Mouse (Mus musculus): ENCODE measurements around the gene Atp6v1b1. TPM values are rescaled to one million over a fixed set of nuclear protein-coding genes. Genes with fewer than 3 reads are reported as not detected.

The Atp6v1b1 gene
- polyA plus RNA-seq, 1 experiment from 2014 or later = not detected

GRCm38 (mm10) chr6:83762880-83763431, 20.2 kb downstream of the Atp6v1b1 start:
- H3K9ac ChIP-seq (ENCODE audit: low read depth, low read length) = peak overlapping the region; percentile 35
- ATAC-seq = no peak

GRCm38 (mm10) chr6:83766982-83767381, 24.2 kb downstream of the Atp6v1b1 start:
- Histone ChIP-seq H3K27ac (ENCODE audit: low read depth, low read length) (no peak overlapping the region), H3K4me2 (ENCODE audit: low read length) (no peak overlapping the region), H3K9me3 (ENCODE audit: control insufficient read depth, low read length) (no peaks in the 10 kb centered on the region), H3K4me3 (ENCODE audit: low read length) (no peak overlapping the region), H3K36me3 (ENCODE audit: control insufficient read depth, insufficient read depth, low read length) (peaks cover 8% of the 10 kb centered on the region), H3K9ac (ENCODE audit: low read depth, low read length) (no peak overlapping the region), H3K4me1 (ENCODE audit: control insufficient read depth, insufficient read depth, low read depth, low read length) (peaks cover 5% of the 10 kb centered on the region), H3K27me3 (replicated peaks; ENCODE audit: control insufficient read depth, insufficient read depth, low read length) (peaks cover 25% of the 10 kb centered on the region)
- no peak for ATAC-seq
- 96% methylated on average over 3 of the region's 3 CpGs for WGBS

More at GRCm38 (mm10) chr6:83762880-83763431, 20.2 kb downstream of the Atp6v1b1 start:
- peaks cover 56% of the 10 kb centered on the region for H3K27me3 ChIP-seq (replicated peaks; ENCODE audit: control insufficient read depth, insufficient read depth, low read length)
- H3K4me1 ChIP-seq (ENCODE audit: control insufficient read depth, insufficient read depth, low read depth, low read length) = peaks cover 5% of the 10 kb centered on the region
- peak overlapping the region; percentile 54 for H3K4me2 ChIP-seq (ENCODE audit: low read length)
- peak overlapping the region; percentile 24 for H3K4me3 ChIP-seq (ENCODE audit: low read length)
- no peak overlapping the region for H3K27ac ChIP-seq (ENCODE audit: low read depth, low read length)
- H3K36me3 ChIP-seq (ENCODE audit: control insufficient read depth, insufficient read depth, low read length) = no peaks in the 10 kb centered on the region
- H3K9me3 ChIP-seq (ENCODE audit: control insufficient read depth, low read length) = no peaks in the 10 kb centered on the region
- 2% methylated on average over 35 of the region's 35 CpGs for WGBS

- Histone ChIP-seq H3K4me1 (ENCODE audit: control insufficient read depth, insufficient read depth, low read depth, low read length) (peaks cover under 1% of the 10 kb centered on the region; the same call in 1 of the 2 replicates), H3K4me2 (ENCODE audit: low read length) (no peak overlapping the region), H3K27ac (ENCODE audit: low read depth, low read length) (no peak overlapping the region), H3K36me3 (ENCODE audit: control insufficient read depth, insufficient read depth, low read length) (peaks cover 8% of the 10 kb centered on the region), H3K9me3 (ENCODE audit: control insufficient read depth, low read length) (no peaks in the 10 kb centered on the region), H3K27me3 (replicated peaks; ENCODE audit: control insufficient read depth, insufficient read depth, low read length) (peaks cover 11% of the 10 kb centered on the region), H3K9ac (ENCODE audit: low read depth, low read length) (no peak overlapping the region), H3K4me3 (ENCODE audit: low read length) (no peak overlapping the region)
- 85% methylated on average over 5 of the region's 5 CpGs for WGBS
- ATAC-seq = no peak
Observed at GRCm38 (mm10) chr6:83768485-83768884, 25.7 kb downstream of the Atp6v1b1 start.

GRCm38 (mm10) chr6:83774126-83774525, 31.3 kb downstream of the Atp6v1b1 start:
- no peaks in the 10 kb centered on the region for H3K27me3 ChIP-seq (replicated peaks; ENCODE audit: control insufficient read depth, insufficient read depth, low read length)
- H3K9me3 ChIP-seq (ENCODE audit: control insufficient read depth, low read length) = no peaks in the 10 kb centered on the region
- ATAC-seq = no peak
- no peak overlapping the region; the same call in 1 of the 2 replicates for H3K9ac ChIP-seq (ENCODE audit: low read depth, low read length)
- H3K4me2 ChIP-seq (ENCODE audit: low read length) = peak overlapping the region; percentile 94
- H3K27ac ChIP-seq (ENCODE audit: low read depth, low read length) = no peak overlapping the region
- H3K4me1 ChIP-seq (ENCODE audit: control insufficient read depth, insufficient read depth, low read depth, low read length) = peaks cover 21% of the 10 kb centered on the region
- H3K36me3 ChIP-seq (ENCODE audit: control insufficient read depth, insufficient read depth, low read length) = peaks cover 8% of the 10 kb centered on the region
- H3K4me3 ChIP-seq (ENCODE audit: low read length) = peak overlapping the region; percentile 99
- WGBS = 65% methylated on average over 9 of the region's 9 CpGs

- H3K9ac ChIP-seq (ENCODE audit: low read depth, low read length) = peak overlapping the region; percentile 97
- peak overlapping the region; percentile 94 for H3K4me2 ChIP-seq (ENCODE audit: low read length)
- ATAC-seq = peak; percentile 55; the same call in 1 of the 2 replicates
- 3% methylated on average over 13 of the region's 14 CpGs for WGBS
- H3K36me3 ChIP-seq (ENCODE audit: control insufficient read depth, insufficient read depth, low read length) = peaks cover 4% of the 10 kb centered on the region; the same call in 1 of the 2 replicates
- H3K4me3 ChIP-seq (ENCODE audit: low read length) = peak overlapping the region; percentile 99
- H3K27ac ChIP-seq (ENCODE audit: low read depth, low read length) = peak overlapping the region; percentile 90
- peaks cover 21% of the 10 kb centered on the region for H3K4me1 ChIP-seq (ENCODE audit: control insufficient read depth, insufficient read depth, low read depth, low read length)
- no peaks in the 10 kb centered on the region for H3K27me3 ChIP-seq (replicated peaks; ENCODE audit: control insufficient read depth, insufficient read depth, low read length)
- no peaks in the 10 kb centered on the region for H3K9me3 ChIP-seq (ENCODE audit: control insufficient read depth, low read length)
Observed at GRCm38 (mm10) chr6:83774781-83775563, 32.2 kb downstream of the Atp6v1b1 start.

GRCm38 (mm10) chr6:83775638-83776293, 33.0 kb downstream of the Atp6v1b1 start, which contains the start of gene Tex261:
Gene Tex261 (minus strand): TSS chr6:83775813.
- Histone ChIP-seq H3K27ac (ENCODE audit: low read depth, low read length) (peak within 1 kb of the TSS; percentile 90), H3K4me3 (ENCODE audit: low read length) (peak within 1 kb of the TSS; percentile 99), H3K9me3 (ENCODE audit: control insufficient read depth, low read length) (no peaks in the 10 kb centered on the region), H3K4me1 (ENCODE audit: control insufficient read depth, insufficient read depth, low read depth, low read length) (peaks cover 21% of the 10 kb centered on the region), H3K27me3 (replicated peaks; ENCODE audit: control insufficient read depth, insufficient read depth, low read length) (no peaks in the 10 kb centered on the region), H3K36me3 (ENCODE audit: control insufficient read depth, insufficient read depth, low read length) (peaks cover 4% of the 10 kb centered on the region; the same call in 1 of the 2 replicates), H3K9ac (ENCODE audit: low read depth, low read length) (peak within 1 kb of the TSS; percentile 97), H3K4me2 (ENCODE audit: low read length) (peak within 1 kb of the TSS; percentile 94)
- ATAC-seq = peak; percentile 99
- WGBS = 0% methylated on average over 44 of the region's 45 CpGs

- no peak overlapping the region for H3K27ac ChIP-seq (ENCODE audit: low read depth, low read length)
- no peak for ATAC-seq
- H3K4me3 ChIP-seq (ENCODE audit: low read length) = no peak overlapping the region
- H3K9ac ChIP-seq (ENCODE audit: low read depth, low read length) = no peak overlapping the region
- H3K9me3 ChIP-seq (ENCODE audit: control insufficient read depth, low read length) = no peaks in the 10 kb centered on the region
- H3K36me3 ChIP-seq (ENCODE audit: control insufficient read depth, insufficient read depth, low read length) = no peaks in the 10 kb centered on the region
- H3K27me3 ChIP-seq (replicated peaks; ENCODE audit: control insufficient read depth, insufficient read depth, low read length) = no peaks in the 10 kb centered on the region
- WGBS = 83% methylated on average over 7 of the region's 7 CpGs
- H3K4me2 ChIP-seq (ENCODE audit: low read length) = no peak overlapping the region
- peaks cover 21% of the 10 kb centered on the region for H3K4me1 ChIP-seq (ENCODE audit: control insufficient read depth, insufficient read depth, low read depth, low read length)
Observed at GRCm38 (mm10) chr6:83778306-83778705, 35.5 kb downstream of the Atp6v1b1 start.

GRCm38 (mm10) chr6:83779026-83779425, 36.2 kb downstream of the Atp6v1b1 start:
- H3K27ac ChIP-seq (ENCODE audit: low read depth, low read length) = no peak overlapping the region
- H3K4me3 ChIP-seq (ENCODE audit: low read length) = no peak overlapping the region
- H3K9ac ChIP-seq (ENCODE audit: low read depth, low read length) = no peak overlapping the region
- H3K4me2 ChIP-seq (ENCODE audit: low read length) = no peak overlapping the region
- no peaks in the 10 kb centered on the region for H3K9me3 ChIP-seq (ENCODE audit: control insufficient read depth, low read length)
- WGBS = 6% methylated on average over 5 of the region's 5 CpGs
- H3K27me3 ChIP-seq (replicated peaks; ENCODE audit: control insufficient read depth, insufficient read depth, low read length) = no peaks in the 10 kb centered on the region
- no peak for ATAC-seq
- H3K36me3 ChIP-seq (ENCODE audit: control insufficient read depth, insufficient read depth, low read length) = no peaks in the 10 kb centered on the region
- H3K4me1 ChIP-seq (ENCODE audit: control insufficient read depth, insufficient read depth, low read depth, low read length) = peaks cover 17% of the 10 kb centered on the region

- Histone ChIP-seq H3K4me2 (ENCODE audit: low read length) (no peak overlapping the region), H3K4me1 (ENCODE audit: control insufficient read depth, insufficient read depth, low read depth, low read length) (no peaks in the 10 kb centered on the region), H3K4me3 (ENCODE audit: low read length) (no peak overlapping the region), H3K9me3 (ENCODE audit: control insufficient read depth, low read length) (no peaks in the 10 kb centered on the region), H3K27ac (ENCODE audit: low read depth, low read length) (no peak overlapping the region), H3K27me3 (replicated peaks; ENCODE audit: control insufficient read depth, insufficient read depth, low read length) (no peaks in the 10 kb centered on the region), H3K36me3 (ENCODE audit: control insufficient read depth, insufficient read depth, low read length) (no peaks in the 10 kb centered on the region), H3K9ac (ENCODE audit: low read depth, low read length) (no peak overlapping the region)
- no peak for ATAC-seq
- WGBS = 83% methylated on average over 3 of the region's 3 CpGs
Observed at GRCm38 (mm10) chr6:83786426-83786825, 43.6 kb downstream of the Atp6v1b1 start.
